ENCODE assay signal across 22 mouse cellular contexts in genomic region chr1:82603198-82603950, GRCm38 (mm10). TPM values are rescaled to one million over a fixed set of nuclear protein-coding genes. Genes with fewer than 3 reads are reported as not detected.
DNase-seq lines count a peak whose midpoint lies in the region; ATAC-seq and TF ChIP-seq lines count a peak whose summit lies in the region.
"Had no signal": no experiment of that assay in that cellular context is flagged by ENCODE, and none has a peak within 500 bp of the region (broad histone marks: within the 10 kb centered on the region; RNA-seq: fewer than 3 reads in every experiment).

No protein-coding gene starts in this region.

- H3K9ac ChIP-seq in kidney, embryonic 15.5 days, result no peak overlapping the region
- no peak overlapping the region for H3K9ac ChIP-seq in kidney, embryonic 14.5 days (ENCODE audit: low read depth, low read length)
- H3K9ac ChIP-seq in lung, embryonic 14.5 days, result no peak overlapping the region
- H3K9ac ChIP-seq in intestine, embryonic 15.5 days, result no peak overlapping the region
- H3K9ac ChIP-seq: embryonic facial prominence, embryonic 12.5 days; hindbrain, embryonic 13.5 days had no signal

- no peaks in the 10 kb centered on the region for H3K27me3 ChIP-seq in kidney, embryonic 15.5 days
- no peaks in the 10 kb centered on the region for H3K27me3 ChIP-seq in kidney, embryonic 14.5 days (ENCODE audit: control insufficient read depth, insufficient read depth, low read length)
- H3K27me3 ChIP-seq in lung, embryonic 14.5 days (ENCODE audit: insufficient read depth, low read length), result no peaks in the 10 kb centered on the region
- H3K27me3 ChIP-seq in intestine, embryonic 15.5 days (replicated peaks), result no peaks in the 10 kb centered on the region
- H3K27me3 ChIP-seq: CH12.LX; embryonic facial prominence, embryonic 12.5 days; hindbrain, embryonic 13.5 days; Patski had no signal

- no peak overlapping the region for H3K27ac ChIP-seq in kidney, embryonic 15.5 days
- no peak overlapping the region for H3K27ac ChIP-seq in kidney, embryonic 14.5 days (ENCODE audit: low read depth, low read length)
- H3K27ac ChIP-seq in lung, embryonic 14.5 days (ENCODE audit: low read depth), result no peak overlapping the region
- no peak overlapping the region for H3K27ac ChIP-seq in gastrocnemius, adult 2 months
- H3K27ac ChIP-seq in intestine, embryonic 15.5 days, result no peak overlapping the region
- H3K27ac ChIP-seq: embryonic facial prominence, embryonic 12.5 days; heart, embryonic 10.5 days; hindbrain, embryonic 13.5 days had no signal

- 0 out of 2 replicates have a peak, but pooled peaks have one; percentile 18 for ATAC-seq in kidney, embryonic 15.5 days (replicated peaks; ENCODE audit: low FRiP score)
- no peak for ATAC-seq in kidney, embryonic 14.5 days (ENCODE audit: low FRiP score, low TSS enrichment)
- ATAC-seq in lung, embryonic 14.5 days (ENCODE audit: insufficient read depth), result peak; percentile 47; the same call in 1 of the 2 replicates
- no peak for ATAC-seq in intestine, embryonic 15.5 days
- ATAC-seq: activated CD4-positive, CD25-positive, alpha-beta regulatory T cell, adult 4 months; forebrain, embryonic 16.5 days; Patski had no signal

- H3K9me3 ChIP-seq in kidney, embryonic 15.5 days (replicated peaks), result no peaks in the 10 kb centered on the region
- no peaks in the 10 kb centered on the region for H3K9me3 ChIP-seq in kidney, embryonic 14.5 days (ENCODE audit: control insufficient read depth, low read length)
- H3K9me3 ChIP-seq in lung, embryonic 14.5 days (ENCODE audit: low read depth, low read length), result no peaks in the 10 kb centered on the region
- H3K9me3 ChIP-seq in intestine, embryonic 15.5 days, result no peaks in the 10 kb centered on the region
- H3K9me3 ChIP-seq: embryonic facial prominence, embryonic 12.5 days; heart, embryonic 10.5 days; hindbrain, embryonic 13.5 days had no signal

- no peak overlapping the region for H3K4me2 ChIP-seq in kidney, embryonic 15.5 days
- H3K4me2 ChIP-seq in kidney, embryonic 14.5 days (replicated peaks; ENCODE audit: low read depth, low read length), result no peak overlapping the region
- no peak overlapping the region for H3K4me2 ChIP-seq in lung, embryonic 14.5 days
- H3K4me2 ChIP-seq in intestine, embryonic 15.5 days (replicated peaks), result no peak overlapping the region
- H3K4me2 ChIP-seq: embryonic facial prominence, embryonic 12.5 days; hindbrain, embryonic 13.5 days had no signal

- TF ChIP-seq CTCF in lung, embryonic 14.5 days (IDR thresholded peaks at IDR 0.05; ENCODE audit: low read depth), result no peak
- no peak for TF ChIP-seq CTCF in gastrocnemius, adult 2 months (IDR thresholded peaks at IDR 0.05)

- DNase-seq in lung, embryonic 14.5 days, result peak; percentile 45
- DNase-seq in lung, postnatal 14 days, result no peak
- DNase-seq in lung, postnatal 25 days (ENCODE audit: low spot score), result peak; percentile 47
- DNase-seq in gastrocnemius, adult 2 months, result no peak
- DNase-seq: adrenal gland, postnatal 14 days; cerebellum, adult 11-12 months; cerebellum, adult 9-10 months; cerebellum, postnatal 25 days; gastrocnemius, postnatal 36 days; heart, adult 18-20 months; heart, postnatal 10 days had no signal

- H3K36me3 ChIP-seq in kidney, embryonic 15.5 days, result no peaks in the 10 kb centered on the region
- no peaks in the 10 kb centered on the region for H3K36me3 ChIP-seq in kidney, embryonic 14.5 days (ENCODE audit: control insufficient read depth, insufficient read depth, low read length)
- no peaks in the 10 kb centered on the region for H3K36me3 ChIP-seq in lung, embryonic 14.5 days (ENCODE audit: insufficient read depth)
- H3K36me3 ChIP-seq in intestine, embryonic 15.5 days, result no peaks in the 10 kb centered on the region
- H3K36me3 ChIP-seq: embryonic facial prominence, embryonic 12.5 days; heart, embryonic 10.5 days; hindbrain, embryonic 13.5 days had no signal

- intact Hi-C loops in gastrocnemius, adult 2 months (cut with DNase I), result no loop called here

- no peak overlapping the region for H3K4me3 ChIP-seq in kidney, embryonic 15.5 days (replicated peaks)
- no peak overlapping the region for H3K4me3 ChIP-seq in kidney, embryonic 14.5 days (ENCODE audit: low read length)
- H3K4me3 ChIP-seq in lung, embryonic 14.5 days (ENCODE audit: low read depth, low read length), result no peak overlapping the region
- no peak overlapping the region for H3K4me3 ChIP-seq in gastrocnemius, adult 2 months
- H3K4me3 ChIP-seq in intestine, embryonic 15.5 days (replicated peaks), result no peak overlapping the region
- H3K4me3 ChIP-seq: embryonic facial prominence, embryonic 12.5 days; heart, embryonic 10.5 days; hindbrain, embryonic 13.5 days had no signal

- 60% methylated on average over 7 of the region's 7 CpGs for WGBS in kidney, embryonic 15.5 days
- 64% methylated on average over 7 of the region's 7 CpGs for WGBS in kidney, embryonic 14.5 days
- 57% methylated on average over 7 of the region's 7 CpGs for WGBS in lung, embryonic 14.5 days
- WGBS in intestine, embryonic 15.5 days, result 60% methylated on average over 7 of the region's 7 CpGs

- peaks cover 8% of the 10 kb centered on the region; the same call in 1 of the 2 replicates for H3K4me1 ChIP-seq in kidney, embryonic 15.5 days
- no peaks in the 10 kb centered on the region for H3K4me1 ChIP-seq in kidney, embryonic 14.5 days (ENCODE audit: control insufficient read depth, insufficient read depth, low read length)
- no peaks in the 10 kb centered on the region; the same call in 1 of the 2 replicates for H3K4me1 ChIP-seq in lung, embryonic 14.5 days (ENCODE audit: insufficient read depth)
- H3K4me1 ChIP-seq in intestine, embryonic 15.5 days (replicated peaks), result no peaks in the 10 kb centered on the region
- H3K4me1 ChIP-seq: embryonic facial prominence, embryonic 12.5 days; hindbrain, embryonic 13.5 days had no signal

RNA-seq across cellular contexts. Expression of gene Col4a3, which starts 16.7 kb away (rescaled TPM):
- 2.6 and 2.8 TPM in 2 replicates for polyA plus RNA-seq in kidney, embryonic 15.5 days (2015; fragmentation: Nextera tagmentation; extraction: Ambion mirVana)
- polyA plus RNA-seq in kidney, embryonic 14.5 days (2014; fragmentation: Nextera tagmentation; extraction: Ambion mirVana), result 0.67 and 1.2 TPM in 2 replicates
- 3.8 and 4.5 TPM in 2 replicates for polyA plus RNA-seq in lung, embryonic 14.5 days (2014; fragmentation: Nextera tagmentation; extraction: Ambion mirVana)
- total RNA-seq in gastrocnemius, adult 2 months (2021), result 1 to 10 TPM in 1 of 2 experiments, under 1 TPM in 1; 0.67 to 1.2 TPM
- 0.13 and 0.25 TPM in 2 replicates for polyA plus RNA-seq in intestine, embryonic 15.5 days (2015; fragmentation: Nextera tagmentation; extraction: Ambion mirVana)
- total RNA-seq: CH12.LX; hematopoietic stem cell, adult 5-6 weeks had no signal

RNA-seq across cellular contexts. Expression of gene Col4a4, which starts 16.7 kb away (rescaled TPM):
- polyA plus RNA-seq in kidney, embryonic 15.5 days (2015; fragmentation: Nextera tagmentation; extraction: Ambion mirVana), result 3.4 and 3.8 TPM in 2 replicates
- polyA plus RNA-seq in kidney, embryonic 14.5 days (2014; fragmentation: Nextera tagmentation; extraction: Ambion mirVana), result 0.56 and 1.0 TPM in 2 replicates
- polyA plus RNA-seq in lung, embryonic 14.5 days (2014; fragmentation: Nextera tagmentation; extraction: Ambion mirVana), result 8.0 and 8.4 TPM in 2 replicates
- 1 to 10 TPM; 1.1 to 1.6 TPM for total RNA-seq in gastrocnemius, adult 2 months (2021)
- polyA plus RNA-seq in intestine, embryonic 15.5 days (2015; fragmentation: Nextera tagmentation; extraction: Ambion mirVana), result 0.10 TPM in 2 replicates
- total RNA-seq: hematopoietic stem cell, adult 5-6 weeks had no signal

Comparison
In these comparisons a context has a peak if more than half of its experiments do, and no peak if none do; other contexts are left out.
1. ATAC-seq: peak in kidney, embryonic 15.5 days (single experiment) and lung, embryonic 14.5 days (single experiment); none in kidney, embryonic 14.5 days (single experiment) and intestine, embryonic 15.5 days (single experiment).
2. DNase-seq: peak in lung, embryonic 14.5 days (single experiment) and lung, postnatal 25 days (single experiment); none in lung, postnatal 14 days (single experiment) and gastrocnemius, adult 2 months (single experiment).